Mouse (Mus musculus): ENCODE measurements at regions not wholly inside any gene's neighbourhood (a gene's known extent, or its start where the extent isn't known, plus 50 kb on each side); places are given as distances from the start of the nearest gene placed in this dataset.

DNA sequence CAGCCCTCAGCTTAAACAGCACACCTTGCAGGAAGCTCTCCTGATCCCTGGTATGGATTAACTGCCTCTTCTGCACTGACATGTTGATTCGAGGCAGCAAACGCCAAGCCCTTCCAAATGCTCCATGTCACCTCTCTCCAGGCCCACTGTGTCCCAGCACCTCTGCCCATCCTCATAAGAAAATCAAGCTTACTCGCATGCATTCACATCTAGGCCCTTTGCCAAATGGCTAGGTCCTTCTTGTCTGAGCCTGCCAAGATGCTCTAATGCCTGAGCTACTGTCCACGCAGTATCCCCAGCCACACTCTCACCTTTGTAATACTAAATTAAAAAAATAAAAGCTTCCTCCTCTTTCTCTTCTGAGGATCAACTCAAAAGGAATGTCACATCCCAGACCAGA lies 588.7 kb upstream of the Cdh11 start:
- Histone ChIP-seq H3K27me3 (ENCODE audit: control insufficient read depth, insufficient read depth, low read length) (no peaks in the 10 kb centered on the region), H3K27ac (replicated peaks in 1 of 2; ENCODE audit: control insufficient read depth in 1 of 2, insufficient read depth in 1 of 2, low read depth in 2 of 2, low read length in 2 of 2) (no peak overlapping the region), H3K9ac (ENCODE audit: low read length) (no peak overlapping the region), H3K9me3 (ENCODE audit: control insufficient read depth, low read length) (no peaks in the 10 kb centered on the region), H3K4me1 (ENCODE audit: control insufficient read depth in 2 of 2, insufficient read depth in 2 of 2, low read length in 2 of 2) (peaks cover 0 to 2% of the 10 kb centered on the region in 2 experiments; a peak in 1 of 4 replicates), H3K4me3 (ENCODE audit: control insufficient read depth in 1 of 2, insufficient read depth in 1 of 2, low read depth in 1 of 2, low read length in 2 of 2) (no peak overlapping the region), H3K4me2 (ENCODE audit: low read length) (no peak overlapping the region), H3K36me3 (ENCODE audit: control insufficient read depth, insufficient read depth, low read length) (no peaks in the 10 kb centered on the region)
- ATAC-seq (ENCODE audit: insufficient number of reproducible peaks, insufficient read depth, low FRiP score, low read depth), result no peak
- 56% methylated on average over 4 of the region's 4 CpGs for WGBS

DNA sequence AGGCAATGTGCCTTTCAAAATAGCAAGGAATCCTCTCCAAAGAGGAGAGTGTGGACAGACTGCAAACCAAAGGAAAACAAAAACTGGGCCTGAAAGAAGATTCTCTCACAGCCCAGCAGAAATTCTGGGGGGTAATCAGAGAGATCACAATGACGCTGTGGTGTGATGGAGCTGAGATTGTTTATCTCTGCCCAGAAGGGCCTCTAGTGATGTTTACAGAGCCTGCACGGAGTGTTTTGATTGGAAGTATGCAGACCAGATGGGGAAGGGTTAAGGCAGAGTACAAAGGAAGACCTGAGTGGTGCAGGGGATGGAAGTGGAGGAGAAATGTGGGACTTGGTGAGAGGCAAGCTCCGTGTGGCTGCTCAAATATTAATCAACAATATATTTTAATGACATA lies 593.1 kb upstream of the Cdh11 start:
- no peak overlapping the region for H3K4me2 ChIP-seq (ENCODE audit: low read length)
- no peaks in the 10 kb centered on the region for H3K36me3 ChIP-seq (ENCODE audit: control insufficient read depth, insufficient read depth, low read length)
- no peaks in the 10 kb centered on the region for H3K27me3 ChIP-seq (ENCODE audit: control insufficient read depth, insufficient read depth, low read length)
- H3K27ac ChIP-seq (replicated peaks in 1 of 2; ENCODE audit: control insufficient read depth in 1 of 2, insufficient read depth in 1 of 2, low read depth in 2 of 2, low read length in 2 of 2), result no peak overlapping the region
- no peaks in the 10 kb centered on the region for H3K4me1 ChIP-seq (ENCODE audit: control insufficient read depth in 2 of 2, insufficient read depth in 2 of 2, low read length in 2 of 2)
- H3K9ac ChIP-seq (ENCODE audit: low read length), result no peak overlapping the region
- no peaks in the 10 kb centered on the region for H3K9me3 ChIP-seq (ENCODE audit: control insufficient read depth, low read length)
- no peak for ATAC-seq (ENCODE audit: insufficient number of reproducible peaks, insufficient read depth, low FRiP score, low read depth)
- no peak overlapping the region for H3K4me3 ChIP-seq (ENCODE audit: control insufficient read depth in 1 of 2, insufficient read depth in 1 of 2, low read depth in 1 of 2, low read length in 2 of 2)
- WGBS, result 22% methylated on average over 3 of the region's 3 CpGs

DNA sequence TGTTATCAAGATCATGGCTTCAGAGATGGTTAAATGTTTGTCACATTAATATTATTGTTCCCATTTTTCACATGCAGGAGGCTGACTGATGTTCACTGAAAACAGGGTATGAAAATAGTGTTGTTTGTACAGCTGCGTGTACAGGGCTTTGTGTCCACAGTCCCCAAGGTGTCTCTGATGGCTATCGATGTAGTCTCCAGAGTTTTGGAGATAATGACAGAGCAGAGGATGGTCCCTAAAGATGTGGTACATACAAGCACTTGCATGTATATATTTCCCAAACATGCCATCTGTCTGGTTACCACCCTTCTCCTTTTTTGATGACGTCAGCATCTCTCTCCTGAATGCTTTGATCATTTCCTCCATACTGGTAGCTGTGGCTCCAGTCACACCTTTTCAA lies 596.1 kb upstream of the Cdh11 start:
- 71% methylated on average over 3 of the region's 3 CpGs for WGBS
- no peak for ATAC-seq (ENCODE audit: insufficient number of reproducible peaks, insufficient read depth, low FRiP score, low read depth)
- H3K27ac ChIP-seq (replicated peaks in 1 of 2; ENCODE audit: control insufficient read depth in 1 of 2, insufficient read depth in 1 of 2, low read depth in 2 of 2, low read length in 2 of 2), result no peak overlapping the region
- no peak overlapping the region for H3K4me3 ChIP-seq (ENCODE audit: control insufficient read depth in 1 of 2, insufficient read depth in 1 of 2, low read depth in 1 of 2, low read length in 2 of 2)
- H3K4me2 ChIP-seq (ENCODE audit: low read length), result no peak overlapping the region
- no peaks in the 10 kb centered on the region for H3K4me1 ChIP-seq (ENCODE audit: control insufficient read depth in 2 of 2, insufficient read depth in 2 of 2, low read length in 2 of 2)
- no peaks in the 10 kb centered on the region for H3K36me3 ChIP-seq (ENCODE audit: control insufficient read depth, insufficient read depth, low read length)
- H3K9me3 ChIP-seq (ENCODE audit: control insufficient read depth, low read length), result no peaks in the 10 kb centered on the region
- no peaks in the 10 kb centered on the region for H3K27me3 ChIP-seq (ENCODE audit: control insufficient read depth, insufficient read depth, low read length)
- no peak overlapping the region for H3K9ac ChIP-seq (ENCODE audit: low read length)

DNA sequence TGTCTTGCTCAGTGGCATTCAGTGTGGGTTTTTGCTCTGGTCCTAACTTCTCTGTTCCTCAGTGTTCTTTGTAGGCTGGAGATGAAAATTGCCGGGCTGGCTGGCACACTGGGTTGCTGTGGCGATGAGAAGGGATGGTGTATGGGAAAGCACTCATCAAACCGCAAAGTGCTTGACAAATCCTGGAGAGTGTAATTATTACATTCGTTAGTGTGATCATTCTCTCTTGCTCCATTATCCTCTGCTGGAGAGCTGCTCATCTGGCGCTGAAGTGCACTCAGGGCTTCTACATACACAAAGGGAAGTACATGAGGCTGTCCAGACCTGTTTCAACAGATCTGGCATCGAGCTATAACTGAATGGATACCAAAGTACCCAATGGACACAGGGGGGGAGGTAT lies 605.9 kb upstream of the Cdh11 start:
- Histone ChIP-seq H3K36me3 (ENCODE audit: control insufficient read depth, insufficient read depth, low read length) (no peaks in the 10 kb centered on the region), H3K9me3 (ENCODE audit: control insufficient read depth, low read length) (no peaks in the 10 kb centered on the region), H3K27ac (replicated peaks in 1 of 2; ENCODE audit: control insufficient read depth in 1 of 2, insufficient read depth in 1 of 2, low read depth in 2 of 2, low read length in 2 of 2) (no peak overlapping the region), H3K4me3 (ENCODE audit: control insufficient read depth in 1 of 2, insufficient read depth in 1 of 2, low read depth in 1 of 2, low read length in 2 of 2) (no peak overlapping the region), H3K27me3 (ENCODE audit: control insufficient read depth, insufficient read depth, low read length) (no peaks in the 10 kb centered on the region), H3K4me2 (ENCODE audit: low read length) (no peak overlapping the region), H3K9ac (ENCODE audit: low read length) (no peak overlapping the region), H3K4me1 (ENCODE audit: control insufficient read depth in 2 of 2, insufficient read depth in 2 of 2, low read length in 2 of 2) (no peaks in the 10 kb centered on the region)
- 81% methylated on average over 6 of the region's 6 CpGs for WGBS
- ATAC-seq (ENCODE audit: insufficient number of reproducible peaks, insufficient read depth, low FRiP score, low read depth), result no peak

DNA sequence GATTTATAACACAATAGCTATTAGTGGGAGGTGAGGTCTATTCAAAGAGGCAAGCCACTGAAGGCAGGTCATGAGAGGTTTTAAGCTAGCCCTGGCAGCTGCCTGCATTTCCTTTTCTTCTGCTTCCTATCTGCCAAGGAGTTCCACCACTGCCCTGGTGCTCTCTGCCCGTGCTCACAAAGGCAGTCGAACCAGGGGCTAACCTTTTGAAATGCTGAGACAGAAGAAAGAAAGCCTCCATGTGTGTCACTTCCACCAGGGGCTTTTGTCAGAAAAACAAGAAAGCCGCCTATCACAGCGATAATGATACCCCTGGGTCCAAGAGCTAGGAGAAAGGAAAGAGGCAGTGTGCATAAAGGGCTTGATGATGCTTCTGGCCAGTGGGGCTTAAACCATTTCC lies 609.9 kb upstream of the Cdh11 start:
- Histone ChIP-seq H3K36me3 (ENCODE audit: control insufficient read depth, insufficient read depth, low read length) (no peaks in the 10 kb centered on the region), H3K27ac (replicated peaks in 1 of 2; ENCODE audit: control insufficient read depth in 1 of 2, insufficient read depth in 1 of 2, low read depth in 2 of 2, low read length in 2 of 2) (no peak overlapping the region), H3K27me3 (ENCODE audit: control insufficient read depth, insufficient read depth, low read length) (no peaks in the 10 kb centered on the region), H3K9ac (ENCODE audit: low read length) (no peak overlapping the region), H3K4me3 (ENCODE audit: control insufficient read depth in 1 of 2, insufficient read depth in 1 of 2, low read depth in 1 of 2, low read length in 2 of 2) (no peak overlapping the region), H3K9me3 (ENCODE audit: control insufficient read depth, low read length) (0 out of 2 replicates have a peak, but pooled peaks cover 3% of the 10 kb centered on the region), H3K4me1 (ENCODE audit: control insufficient read depth in 2 of 2, insufficient read depth in 2 of 2, low read length in 2 of 2) (no peaks in the 10 kb centered on the region), H3K4me2 (ENCODE audit: low read length) (no peak overlapping the region)
- WGBS, result 41% methylated on average over 4 of the region's 4 CpGs
- no peak for ATAC-seq (ENCODE audit: insufficient number of reproducible peaks, insufficient read depth, low FRiP score, low read depth)

DNA sequence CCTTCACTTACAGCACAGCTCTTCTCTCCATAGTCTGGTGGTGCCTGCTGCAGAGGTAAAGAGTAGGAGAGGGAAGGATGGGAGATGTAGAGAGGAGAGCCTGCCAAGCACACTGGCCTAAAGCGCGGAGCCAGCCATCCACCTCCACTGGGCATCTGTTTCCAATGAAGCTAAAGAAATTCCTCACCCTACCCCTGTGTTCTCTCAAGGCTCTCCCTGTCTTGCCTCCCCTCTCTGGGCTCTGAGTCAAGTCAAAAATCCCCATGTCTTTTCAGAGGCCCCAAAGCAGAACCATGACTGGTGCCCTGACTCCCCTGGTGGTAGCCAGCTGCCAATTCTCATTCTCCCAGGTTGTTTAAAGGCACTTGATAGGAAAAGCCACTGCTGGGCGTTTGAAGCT lies 612.7 kb upstream of the Cdh11 start:
- H3K4me2 ChIP-seq (ENCODE audit: low read length), result no peak overlapping the region
- H3K4me3 ChIP-seq (ENCODE audit: control insufficient read depth in 1 of 2, insufficient read depth in 1 of 2, low read depth in 1 of 2, low read length in 2 of 2), result no peak overlapping the region
- no peak for ATAC-seq (ENCODE audit: insufficient number of reproducible peaks, insufficient read depth, low FRiP score, low read depth)
- H3K4me1 ChIP-seq (ENCODE audit: control insufficient read depth in 2 of 2, insufficient read depth in 2 of 2, low read length in 2 of 2), result no peaks in the 10 kb centered on the region
- no peak overlapping the region for H3K27ac ChIP-seq (replicated peaks in 1 of 2; ENCODE audit: control insufficient read depth in 1 of 2, insufficient read depth in 1 of 2, low read depth in 2 of 2, low read length in 2 of 2)
- no peak overlapping the region for H3K9ac ChIP-seq (ENCODE audit: low read length)
- H3K36me3 ChIP-seq (ENCODE audit: control insufficient read depth, insufficient read depth, low read length), result no peaks in the 10 kb centered on the region
- 67% methylated on average over 3 of the region's 3 CpGs for WGBS
- H3K27me3 ChIP-seq (ENCODE audit: control insufficient read depth, insufficient read depth, low read length), result no peaks in the 10 kb centered on the region
- 0 out of 2 replicates have a peak, but pooled peaks cover 3% of the 10 kb centered on the region for H3K9me3 ChIP-seq (ENCODE audit: control insufficient read depth, low read length)

DNA sequence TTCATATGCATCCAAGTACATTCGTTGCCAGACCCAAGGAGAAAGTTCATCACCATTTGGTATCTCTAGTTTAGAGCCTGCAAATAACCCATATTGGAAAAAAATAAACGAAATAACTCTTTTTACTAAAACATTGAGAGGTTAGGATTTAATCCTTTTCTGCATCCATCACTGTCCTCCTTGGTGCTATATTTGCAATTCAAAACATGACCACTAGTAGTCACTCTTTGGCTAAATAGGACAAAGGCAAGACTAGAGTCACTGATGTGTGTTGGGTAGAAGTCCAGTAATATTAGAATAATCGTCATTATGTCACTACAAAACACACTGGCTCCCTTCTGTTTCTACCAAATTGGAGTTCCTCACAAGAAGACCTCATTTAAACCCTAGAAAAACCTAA lies 614.0 kb upstream of the Cdh11 start:
- 83% methylated on average over 3 of the region's 3 CpGs for WGBS
- no peaks in the 10 kb centered on the region for H3K4me1 ChIP-seq (ENCODE audit: control insufficient read depth in 2 of 2, insufficient read depth in 2 of 2, low read length in 2 of 2)
- no peaks in the 10 kb centered on the region for H3K27me3 ChIP-seq (ENCODE audit: control insufficient read depth, insufficient read depth, low read length)
- no peaks in the 10 kb centered on the region for H3K36me3 ChIP-seq (ENCODE audit: control insufficient read depth, insufficient read depth, low read length)
- no peak overlapping the region for H3K27ac ChIP-seq (replicated peaks in 1 of 2; ENCODE audit: control insufficient read depth in 1 of 2, insufficient read depth in 1 of 2, low read depth in 2 of 2, low read length in 2 of 2)
- H3K9me3 ChIP-seq (ENCODE audit: control insufficient read depth, low read length), result 0 out of 2 replicates have a peak, but pooled peaks cover 3% of the 10 kb centered on the region
- H3K4me2 ChIP-seq (ENCODE audit: low read length), result no peak overlapping the region
- H3K9ac ChIP-seq (ENCODE audit: low read length), result no peak overlapping the region
- H3K4me3 ChIP-seq (ENCODE audit: control insufficient read depth in 1 of 2, insufficient read depth in 1 of 2, low read depth in 1 of 2, low read length in 2 of 2), result no peak overlapping the region
- ATAC-seq (ENCODE audit: insufficient number of reproducible peaks, insufficient read depth, low FRiP score, low read depth), result no peak

DNA sequence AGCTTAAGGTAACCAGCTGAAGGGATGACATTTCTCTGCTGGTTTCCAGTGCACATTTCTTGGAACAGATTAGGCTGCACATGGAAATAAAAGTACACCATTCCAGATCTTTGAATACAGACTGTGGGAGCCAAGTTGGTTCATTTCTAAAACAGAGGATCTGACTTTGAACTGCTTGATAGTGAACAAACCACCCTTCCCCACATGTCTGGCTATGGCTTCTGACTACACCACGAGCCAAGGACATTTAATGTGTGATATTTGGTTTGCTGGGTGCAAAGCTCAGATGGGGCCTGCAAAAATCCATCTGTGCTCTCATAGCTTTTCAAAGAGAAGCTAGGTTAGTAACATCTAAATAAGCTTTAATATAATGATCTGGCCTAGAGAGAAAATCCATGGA lies 614.7 kb upstream of the Cdh11 start:
- H3K27me3 ChIP-seq (ENCODE audit: control insufficient read depth, insufficient read depth, low read length), result no peaks in the 10 kb centered on the region
- H3K4me3 ChIP-seq (ENCODE audit: control insufficient read depth in 1 of 2, insufficient read depth in 1 of 2, low read depth in 1 of 2, low read length in 2 of 2), result no peak overlapping the region
- 0 out of 2 replicates have a peak, but pooled peaks cover 3% of the 10 kb centered on the region for H3K9me3 ChIP-seq (ENCODE audit: control insufficient read depth, low read length)
- no peak overlapping the region for H3K4me2 ChIP-seq (ENCODE audit: low read length)
- no peak overlapping the region for H3K9ac ChIP-seq (ENCODE audit: low read length)
- no peak for ATAC-seq (ENCODE audit: insufficient number of reproducible peaks, insufficient read depth, low FRiP score, low read depth)
- H3K4me1 ChIP-seq (ENCODE audit: control insufficient read depth in 2 of 2, insufficient read depth in 2 of 2, low read length in 2 of 2), result no peaks in the 10 kb centered on the region
- 70% methylated on average over 1 of the region's 1 CpGs for WGBS
- H3K36me3 ChIP-seq (ENCODE audit: control insufficient read depth, insufficient read depth, low read length), result no peaks in the 10 kb centered on the region
- H3K27ac ChIP-seq (replicated peaks in 1 of 2; ENCODE audit: control insufficient read depth in 1 of 2, insufficient read depth in 1 of 2, low read depth in 2 of 2, low read length in 2 of 2), result no peak overlapping the region
